Mouse (Mus musculus): Measurements from ENCODE around the gene Lrrn4. TPM values are rescaled to one million over a fixed set of nuclear protein-coding genes. Genes with fewer than 3 reads are reported as not detected.
A peak's percentile ranks its signal among the peaks of the same experiment; 100 is the strongest.

Gene Lrrn4
- total RNA-seq, 2 experiments from 2014 or later = 0.10 TPM; not detected in 1

DNA sequence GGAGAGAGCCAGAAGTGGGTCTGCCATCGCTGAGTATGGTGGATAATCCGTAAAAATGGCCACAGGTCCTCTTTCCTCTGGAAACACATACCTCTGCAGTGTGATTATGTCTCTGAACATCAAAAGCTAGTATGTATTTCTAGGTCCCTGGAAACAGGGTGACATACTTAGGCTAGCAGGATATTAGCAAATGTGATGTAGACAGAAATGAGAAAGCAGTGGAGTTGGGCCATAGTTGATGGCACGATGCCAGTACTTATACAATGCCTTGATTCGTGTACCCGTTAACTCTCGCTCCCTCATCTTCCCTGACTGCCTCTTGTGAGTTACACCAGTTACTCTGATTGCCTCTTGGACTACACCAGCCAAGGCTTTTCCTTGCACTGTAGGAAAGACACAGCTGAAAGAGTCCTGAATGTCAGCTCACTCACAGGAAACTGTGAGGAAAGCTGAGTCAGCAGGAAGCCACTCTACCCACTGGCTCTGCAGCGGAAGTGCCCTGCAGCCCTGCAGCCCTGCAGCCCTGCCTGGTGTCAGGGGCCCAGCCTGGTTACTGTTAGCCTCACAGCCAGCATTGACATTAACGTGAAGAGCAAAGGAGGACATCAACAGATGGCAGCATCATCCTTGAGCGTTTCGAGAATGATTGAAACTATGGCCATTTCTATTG lies 6.9 kb downstream of the Lrrn4 start:
- peak; percentile 92 for ATAC-seq (replicated peaks; ENCODE audit: poor library complexity, severe bottlenecking)

GRCm38 (mm10) chr2:132871663-132872062 lies 9.0 kb downstream of the Lrrn4 start:
- ATAC-seq (replicated peaks; ENCODE audit: poor library complexity, severe bottlenecking) = no peak

GRCm38 (mm10) chr2:132870286-132870685 lies 10.4 kb downstream of the Lrrn4 start:
- ATAC-seq (replicated peaks; ENCODE audit: poor library complexity, severe bottlenecking) = no peak

DNA sequence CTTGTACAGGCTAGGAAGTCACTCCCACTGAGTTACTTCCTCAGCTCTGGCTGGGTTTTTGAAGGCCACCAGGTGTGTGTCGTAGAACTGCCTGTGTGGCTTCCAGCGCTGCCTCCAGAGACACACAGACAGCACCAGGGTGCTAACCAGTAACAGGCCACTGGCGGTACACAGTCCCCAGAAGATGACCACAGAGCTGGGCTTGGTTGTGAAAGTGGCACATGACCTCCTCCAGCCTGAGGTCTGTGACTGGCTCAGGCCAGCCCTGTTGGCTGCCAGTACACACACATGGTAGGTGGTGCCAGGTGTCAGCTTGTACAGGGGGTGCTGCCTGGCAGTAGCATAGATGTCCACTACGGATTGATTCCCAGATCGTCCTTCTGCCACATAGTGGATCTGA lies 11.0 kb downstream of the Lrrn4 start:
- ATAC-seq (replicated peaks; ENCODE audit: poor library complexity, severe bottlenecking) = peak; percentile 34

- 0 out of 2 replicates have a peak, but pooled peaks have one; percentile 10 for ATAC-seq (replicated peaks; ENCODE audit: poor library complexity, severe bottlenecking)
Observed at GRCm38 (mm10) chr2:132867521-132867920, 13.2 kb downstream of the Lrrn4 start.

GRCm38 (mm10) chr2:132863325-132863724 lies 17.4 kb downstream of the Lrrn4 start:
- no peak for ATAC-seq (replicated peaks; ENCODE audit: poor library complexity, severe bottlenecking)

- no peak for ATAC-seq (replicated peaks; ENCODE audit: poor library complexity, severe bottlenecking)
Observed at GRCm38 (mm10) chr2:132861456-132861855, 19.2 kb downstream of the Lrrn4 start.

GRCm38 (mm10) chr2:132860435-132860834 lies 20.3 kb downstream of the Lrrn4 start:
- ATAC-seq (replicated peaks; ENCODE audit: poor library complexity, severe bottlenecking) = no peak

- no peak for ATAC-seq (replicated peaks; ENCODE audit: poor library complexity, severe bottlenecking)
Observed at GRCm38 (mm10) chr2:132856333-132856732, 24.4 kb downstream of the Lrrn4 start.

DNA sequence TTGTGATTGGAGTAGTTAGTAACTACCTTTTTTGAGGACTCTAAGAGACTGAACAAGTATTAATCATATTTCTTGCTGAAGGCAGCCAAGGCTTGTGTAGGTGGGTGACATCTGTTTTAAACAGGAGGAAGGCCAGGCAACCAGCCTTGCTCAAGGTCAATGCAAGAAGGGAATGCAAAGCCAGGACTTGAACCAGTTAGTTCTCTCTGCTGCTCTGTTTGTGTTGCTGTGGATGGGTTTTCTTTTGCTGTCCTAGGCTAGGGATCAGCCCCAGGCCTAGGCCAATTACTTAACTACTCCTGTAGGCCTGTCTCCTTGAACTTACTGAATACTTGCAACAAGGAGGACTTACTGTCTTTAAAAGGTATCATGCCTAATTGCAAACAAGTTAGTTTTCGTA lies 27.6 kb downstream of the Lrrn4 start:
- ATAC-seq (replicated peaks; ENCODE audit: poor library complexity, severe bottlenecking) = no peak

- no peak for ATAC-seq (replicated peaks; ENCODE audit: poor library complexity, severe bottlenecking)
Observed at GRCm38 (mm10) chr2:132849141-132849540, 31.6 kb downstream of the Lrrn4 start.

GRCm38 (mm10) chr2:132848361-132848760 lies 32.3 kb downstream of the Lrrn4 start:
- no peak for ATAC-seq (replicated peaks; ENCODE audit: poor library complexity, severe bottlenecking)

GRCm38 (mm10) chr2:132847581-132847980 lies 33.1 kb downstream of the Lrrn4 start:
- ATAC-seq (replicated peaks; ENCODE audit: poor library complexity, severe bottlenecking) = peak; percentile 13

DNA sequence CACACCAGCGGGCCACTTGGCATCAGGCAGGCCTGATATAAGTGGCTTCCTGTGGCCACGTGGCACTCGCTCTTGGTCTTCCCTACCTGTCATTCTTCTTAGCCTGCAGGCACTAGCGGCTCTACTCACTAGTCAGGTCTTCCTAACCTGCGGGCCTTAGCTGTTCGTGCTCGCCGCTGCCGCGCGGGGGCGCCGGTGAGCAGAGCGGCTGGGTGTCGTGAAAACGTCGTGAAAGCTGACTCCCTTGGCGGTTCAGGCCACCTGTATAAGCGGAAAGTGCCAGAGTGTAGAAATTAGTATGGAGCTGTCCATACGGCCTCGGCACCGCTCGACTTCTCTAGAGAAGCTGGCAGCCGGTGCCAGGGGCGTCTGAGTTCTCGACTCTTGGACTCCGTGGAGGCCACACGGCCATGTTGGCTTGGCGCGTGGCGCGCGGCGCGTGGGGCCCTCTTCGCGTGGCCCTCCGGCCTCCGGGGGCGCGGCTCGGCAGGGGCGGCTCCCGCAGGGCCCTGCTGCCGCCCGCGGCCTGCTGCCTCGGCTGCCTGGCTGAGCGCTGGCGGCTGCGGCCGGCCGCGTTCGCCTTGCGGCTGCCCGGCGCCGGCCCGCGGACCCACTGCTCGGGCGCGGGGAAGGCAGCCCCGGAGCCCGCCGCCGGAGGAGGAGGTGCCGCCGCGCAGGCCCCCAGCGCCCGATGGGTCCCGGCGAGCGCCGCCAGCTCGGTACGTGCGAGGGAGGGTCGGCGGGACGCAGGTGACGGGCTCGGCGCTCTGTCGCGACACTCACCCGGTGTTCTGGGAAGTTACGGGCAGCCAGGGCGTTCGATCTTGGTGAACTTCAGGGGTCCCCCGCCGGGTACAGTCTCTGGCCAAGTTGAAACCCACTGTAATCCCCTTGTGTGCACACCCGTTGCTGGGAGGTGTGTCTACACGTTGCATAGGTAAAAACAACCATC lies 34.0 kb downstream of the Lrrn4 start, which contains the start of gene Crls1:
Crls1 (plus strand) TSS at position 260 of the 952 bp plus-strand sequence.
- peak; percentile 96 for ATAC-seq (replicated peaks; ENCODE audit: poor library complexity, severe bottlenecking)

- ATAC-seq (replicated peaks; ENCODE audit: poor library complexity, severe bottlenecking) = no peak
Observed at GRCm38 (mm10) chr2:132841071-132841470, 39.6 kb downstream of the Lrrn4 start.

Other genes with a start within 250 kb of the Lrrn4 start
- 5.2 and 7.5 TPM in 2 replicates for gene Shld1, start 194.0 kb downstream of the Lrrn4 start, total RNA-seq (2014; fragmentation: Nextera tagmentation)
- 10.3 and 11.0 TPM in 2 replicates for gene Shld1, start 194.0 kb downstream of the Lrrn4 start, total RNA-seq (2017)
- not detected in 2 replicates for gene Chgb, start 99.6 kb downstream of the Lrrn4 start, total RNA-seq (2014; fragmentation: Nextera tagmentation)
- gene Chgb, start 99.6 kb downstream of the Lrrn4 start, total RNA-seq (2017) = not detected in 2 replicates
- gene Trmt6, start 64.8 kb downstream of the Lrrn4 start, total RNA-seq (2014; fragmentation: Nextera tagmentation) = 38.4 and 40.4 TPM in 2 replicates
- gene Trmt6, start 64.8 kb downstream of the Lrrn4 start, total RNA-seq (2017) = 47.0 and 55.2 TPM in 2 replicates
- gene Mcm8, start 64.8 kb downstream of the Lrrn4 start, total RNA-seq (2014; fragmentation: Nextera tagmentation) = 13.5 and 14.7 TPM in 2 replicates
- 17.0 and 19.9 TPM in 2 replicates for gene Mcm8, start 64.8 kb downstream of the Lrrn4 start, total RNA-seq (2017)
- gene Crls1, start 34.2 kb downstream of the Lrrn4 start, total RNA-seq (2014; fragmentation: Nextera tagmentation) = 26.1 and 28.8 TPM in 2 replicates
- 33.0 and 42.3 TPM in 2 replicates for gene Crls1, start 34.2 kb downstream of the Lrrn4 start, total RNA-seq (2017)
- not detected in 2 replicates for gene Fermt1, start 65.0 kb upstream of the Lrrn4 start, total RNA-seq (2014; fragmentation: Nextera tagmentation)
- not detected in 2 replicates for gene Fermt1, start 65.0 kb upstream of the Lrrn4 start, total RNA-seq (2017)